Mouse (Mus musculus) CD4-positive naive resting alpha-beta T cell, adult 57 days (primary cell): ENCODE measurements around the gene Lrrc15. TPM values are rescaled to one million over a fixed set of nuclear protein-coding genes. Genes with fewer than 3 reads are reported as not detected.

Experiments used
- total RNA-seq: library from RNA; stranded (reverse); gene quantifications from one replicate; pipeline ENCODE4 v1.2.4, GENCODE M21; 2023

Lrrc15 gene
- total RNA-seq, result not detected

DNA sequence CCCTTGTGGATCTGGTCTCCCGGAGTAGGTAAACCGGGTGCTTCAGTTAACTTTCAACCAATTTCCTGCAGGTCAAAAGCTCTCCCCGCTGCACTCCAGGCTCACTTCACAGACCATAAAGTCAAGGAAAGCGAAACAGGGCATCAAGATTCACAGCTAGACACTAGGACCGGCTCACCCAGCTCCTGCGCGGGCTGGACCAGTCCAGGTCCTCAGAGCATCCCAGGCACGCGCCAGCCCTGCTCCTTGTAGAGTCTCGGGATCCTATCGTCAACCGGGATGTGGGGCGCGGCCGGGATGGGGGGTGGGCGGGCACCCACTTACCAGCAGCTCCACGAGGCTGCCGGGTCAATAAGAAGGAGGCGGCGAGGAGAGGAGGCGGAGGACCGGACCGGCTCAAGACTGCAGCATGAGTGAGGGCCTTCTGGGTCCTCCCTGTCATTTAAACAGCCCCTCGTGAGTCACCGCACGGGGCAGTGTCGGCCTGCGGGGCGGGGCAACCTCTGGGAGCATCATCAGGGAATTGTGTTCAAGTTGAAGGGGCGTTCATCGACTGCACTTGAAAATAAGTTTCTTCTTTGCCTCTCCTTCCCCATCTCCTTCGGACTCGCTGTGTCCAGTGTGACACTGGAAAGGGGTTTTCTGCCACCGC lies at the start of gene Lrrc15:
Gene Lrrc15 (minus strand): TSS at position 413 of the 652 bp plus-strand sequence.

DNA sequence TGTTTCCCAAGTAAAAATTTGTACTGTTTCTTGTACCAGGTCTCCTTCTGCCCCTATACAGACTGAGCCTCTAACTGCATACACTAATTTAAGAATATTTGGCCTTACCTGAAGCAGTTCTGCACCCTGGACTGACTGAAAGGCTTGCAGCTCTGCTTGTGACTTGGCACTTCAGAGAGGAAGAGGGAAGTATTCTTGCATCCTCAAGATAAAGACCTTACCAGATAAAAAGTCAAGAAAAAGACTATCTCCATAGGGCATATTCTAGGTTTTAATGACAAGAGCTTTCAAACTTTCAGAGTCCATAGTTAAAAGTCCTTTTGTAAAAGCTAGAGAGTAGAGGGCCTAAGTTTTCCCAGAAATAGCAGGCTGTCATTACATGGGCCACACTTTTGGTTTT lies 27.6 kb upstream of the Lrrc15 start, which contains the start of gene Gp5:
Gene Gp5 (minus strand): TSS at position 133 of the 400 bp plus-strand sequence.

DNA sequence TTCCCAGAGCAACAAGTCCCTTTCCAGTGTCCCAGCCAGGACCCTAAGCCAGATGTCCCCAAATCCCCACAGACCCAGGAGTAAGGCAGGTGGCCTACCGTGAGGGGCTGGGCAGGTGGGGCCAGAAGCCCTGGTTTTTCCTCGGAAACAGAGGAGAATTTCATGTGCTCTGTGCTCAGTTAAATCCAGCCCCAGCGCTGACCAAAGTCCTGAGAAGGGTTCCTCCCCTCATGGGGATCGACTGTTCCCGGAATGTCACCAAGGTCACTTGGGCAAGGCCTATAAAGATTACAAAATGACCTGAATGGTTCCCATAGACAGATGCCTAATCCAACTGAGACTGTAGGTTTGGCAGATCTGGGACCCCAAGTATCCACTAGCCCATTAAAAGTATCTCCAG lies 15.7 kb downstream of the Lrrc15 start, which contains the start of gene Cpn2:
Gene Cpn2 (minus strand): TSS at position 141 of the 400 bp plus-strand sequence.

Other genes starting within 250 kb of the Lrrc15 start
- gene Hes1, start 218.9 kb downstream of the Lrrc15 start, total RNA-seq, result 6.1 TPM
- not detected for gene Cpn2, start 15.8 kb downstream of the Lrrc15 start, total RNA-seq
- 1.3 TPM for gene Gp5, start 27.5 kb upstream of the Lrrc15 start, total RNA-seq
- 99.2 TPM for gene Atp13a3, start 122.7 kb upstream of the Lrrc15 start, total RNA-seq